Mouse (Mus musculus): ENCODE data around the gene Gm9833. TPM values are rescaled to one million over a fixed set of nuclear protein-coding genes. Genes with fewer than 3 reads are reported as not detected.
"Not testable (repeated sequence)": the region's sequence is repeated elsewhere in the genome, so short reads cannot be mapped to it uniquely, and the experiment has no call there.

Gm9833 gene
- 2.2 and 3.3 TPM in 2 replicates for polyA plus RNA-seq (2012; rRNA removed)

DNA sequence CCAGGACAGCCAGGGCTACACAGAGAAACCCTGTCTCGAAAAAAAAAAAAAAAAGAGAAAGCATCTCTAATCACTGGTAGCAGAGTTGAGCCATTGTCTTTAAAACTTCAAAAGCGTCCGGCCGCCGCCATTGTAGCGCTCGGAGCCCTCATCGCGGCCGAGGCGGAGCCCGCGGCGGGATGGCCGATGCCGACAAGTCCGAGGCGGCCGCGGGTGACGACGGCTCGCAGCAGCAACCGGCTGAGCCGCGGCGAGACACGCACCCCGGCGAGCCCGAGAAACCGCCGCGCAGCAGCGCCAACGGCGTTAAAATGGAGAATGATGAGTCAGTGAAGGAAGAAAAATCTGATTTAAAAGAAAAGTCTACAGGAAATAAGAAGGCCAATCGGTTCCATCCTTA lies at the start of gene Gm9833:
TSS of gene Gm9833 (plus strand) at position 117 of the 400 bp plus-strand sequence.
- H3K36me3 ChIP-seq (ENCODE audit: control insufficient read depth, insufficient read depth, low read length); H3K4me1 ChIP-seq (ENCODE audit: control insufficient read depth, insufficient read depth, low read length); H3K27me3 ChIP-seq (ENCODE audit: control insufficient read depth, insufficient read depth, low read length); H3K27ac ChIP-seq (ENCODE audit: control insufficient read depth, insufficient read depth, low read depth, low read length): not testable (repeated sequence)
- peak within 1 kb of the TSS; percentile 67 for H3K4me3 ChIP-seq (ENCODE audit: control insufficient read depth, low read depth, low read length)

GRCm38 (mm10) chr3:10070070-10070469 lies 17.8 kb upstream of the Gm9833 start:
- TF ChIP-seq POLR2A (IDR thresholded peaks at IDR 0.05; ENCODE audit: control insufficient read depth, low read depth, low read length) = no peak
- no peak for TF ChIP-seq CTCF (IDR thresholded peaks at IDR 0.05; ENCODE audit: control insufficient read depth, insufficient read depth, insufficient replicate concordance, low read depth, low read length)
- H3K4me3 ChIP-seq (ENCODE audit: control insufficient read depth, low read depth, low read length) = no peak overlapping the region
- H3K4me1 ChIP-seq (ENCODE audit: control insufficient read depth, insufficient read depth, low read length) = no peaks in the 10 kb centered on the region
- no peak overlapping the region for H3K27ac ChIP-seq (ENCODE audit: control insufficient read depth, insufficient read depth, low read depth, low read length)
- H3K36me3 ChIP-seq (ENCODE audit: control insufficient read depth, insufficient read depth, low read length) = no peaks in the 10 kb centered on the region
- no peaks in the 10 kb centered on the region for H3K27me3 ChIP-seq (ENCODE audit: control insufficient read depth, insufficient read depth, low read length)

- no peak overlapping the region for H3K27ac ChIP-seq (ENCODE audit: control insufficient read depth, insufficient read depth, low read depth, low read length)
- no peaks in the 10 kb centered on the region for H3K4me1 ChIP-seq (ENCODE audit: control insufficient read depth, insufficient read depth, low read length)
- TF ChIP-seq CTCF (IDR thresholded peaks at IDR 0.05; ENCODE audit: control insufficient read depth, insufficient read depth, insufficient replicate concordance, low read depth, low read length) (no peak), POLR2A (IDR thresholded peaks at IDR 0.05; ENCODE audit: control insufficient read depth, low read depth, low read length) (no peak)
- H3K36me3 ChIP-seq (ENCODE audit: control insufficient read depth, insufficient read depth, low read length) = no peaks in the 10 kb centered on the region
- H3K27me3 ChIP-seq (ENCODE audit: control insufficient read depth, insufficient read depth, low read length) = no peaks in the 10 kb centered on the region
- H3K4me3 ChIP-seq (ENCODE audit: control insufficient read depth, low read depth, low read length) = no peak overlapping the region
These were observed 12.1 kb upstream of the Gm9833 start for GRCm38 (mm10) chr3:10075826-10076225.

GRCm38 (mm10) chr3:10077096-10077841 lies 10.6 kb upstream of the Gm9833 start:
- Histone ChIP-seq H3K27ac (ENCODE audit: control insufficient read depth, insufficient read depth, low read depth, low read length) (0 out of 2 replicates have a peak overlapping the region, but pooled peaks have one; percentile 25), H3K36me3 (ENCODE audit: control insufficient read depth, insufficient read depth, low read length) (no peaks in the 10 kb centered on the region), H3K4me1 (ENCODE audit: control insufficient read depth, insufficient read depth, low read length) (no peaks in the 10 kb centered on the region), H3K4me3 (ENCODE audit: control insufficient read depth, low read depth, low read length) (no peak overlapping the region), H3K27me3 (ENCODE audit: control insufficient read depth, insufficient read depth, low read length) (no peaks in the 10 kb centered on the region)
- TF ChIP-seq CTCF (IDR thresholded peaks at IDR 0.05; ENCODE audit: control insufficient read depth, insufficient read depth, insufficient replicate concordance, low read depth, low read length) (no peak), POLR2A (IDR thresholded peaks at IDR 0.05; ENCODE audit: control insufficient read depth, low read depth, low read length) (no peak)

- no peak for TF ChIP-seq POLR2A (IDR thresholded peaks at IDR 0.05; ENCODE audit: control insufficient read depth, low read depth, low read length)
- no peak for TF ChIP-seq CTCF (IDR thresholded peaks at IDR 0.05; ENCODE audit: control insufficient read depth, insufficient read depth, insufficient replicate concordance, low read depth, low read length)
- H3K36me3 ChIP-seq (ENCODE audit: control insufficient read depth, insufficient read depth, low read length) = no peaks in the 10 kb centered on the region
- H3K27ac ChIP-seq (ENCODE audit: control insufficient read depth, insufficient read depth, low read depth, low read length) = no peak overlapping the region
- H3K27me3 ChIP-seq (ENCODE audit: control insufficient read depth, insufficient read depth, low read length) = no peaks in the 10 kb centered on the region
- no peaks in the 10 kb centered on the region for H3K4me1 ChIP-seq (ENCODE audit: control insufficient read depth, insufficient read depth, low read length)
- no peak overlapping the region for H3K4me3 ChIP-seq (ENCODE audit: control insufficient read depth, low read depth, low read length)
These were observed 9.8 kb upstream of the Gm9833 start for GRCm38 (mm10) chr3:10078113-10078512.

DNA sequence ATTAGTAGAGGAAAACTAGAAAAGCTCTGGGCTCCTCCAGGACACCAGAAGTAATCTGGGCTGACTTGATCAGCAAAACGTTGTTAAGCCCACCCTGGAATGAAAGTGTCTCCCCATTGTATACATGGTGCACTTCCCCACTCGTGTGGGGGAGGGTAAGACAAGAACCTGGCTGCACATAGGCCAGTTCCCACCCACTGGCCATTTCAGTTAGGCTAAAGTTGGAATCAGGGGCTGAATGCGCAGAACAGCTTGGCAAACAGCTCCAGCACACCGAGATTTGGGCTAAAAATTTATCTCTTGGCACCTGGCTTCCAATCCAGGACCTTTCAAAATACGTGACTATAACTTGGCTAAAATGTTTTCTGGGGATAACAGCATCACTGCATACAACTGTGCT lies 6.6 kb upstream of the Gm9833 start:
- Histone ChIP-seq H3K36me3 (ENCODE audit: control insufficient read depth, insufficient read depth, low read length) (no peaks in the 10 kb centered on the region), H3K27ac (ENCODE audit: control insufficient read depth, insufficient read depth, low read depth, low read length) (no peak overlapping the region), H3K27me3 (ENCODE audit: control insufficient read depth, insufficient read depth, low read length) (no peaks in the 10 kb centered on the region), H3K4me1 (ENCODE audit: control insufficient read depth, insufficient read depth, low read length) (no peaks in the 10 kb centered on the region; the same call in 1 of the 2 replicates), H3K4me3 (ENCODE audit: control insufficient read depth, low read depth, low read length) (no peak overlapping the region)
- TF ChIP-seq CTCF (IDR thresholded peaks at IDR 0.05; ENCODE audit: control insufficient read depth, insufficient read depth, insufficient replicate concordance, low read depth, low read length) = no peak
- no peak for TF ChIP-seq POLR2A (IDR thresholded peaks at IDR 0.05; ENCODE audit: control insufficient read depth, low read depth, low read length)

GRCm38 (mm10) chr3:10081911-10082541 lies 5.9 kb upstream of the Gm9833 start:
- no peaks in the 10 kb centered on the region; the same call in 1 of the 2 replicates for H3K4me1 ChIP-seq (ENCODE audit: control insufficient read depth, insufficient read depth, low read length)
- H3K27ac ChIP-seq (ENCODE audit: control insufficient read depth, insufficient read depth, low read depth, low read length) = no peak overlapping the region
- no peaks in the 10 kb centered on the region for H3K36me3 ChIP-seq (ENCODE audit: control insufficient read depth, insufficient read depth, low read length)
- no peaks in the 10 kb centered on the region for H3K27me3 ChIP-seq (ENCODE audit: control insufficient read depth, insufficient read depth, low read length)
- H3K4me3 ChIP-seq (ENCODE audit: control insufficient read depth, low read depth, low read length) = no peak overlapping the region
- TF ChIP-seq POLR2A (IDR thresholded peaks at IDR 0.05; ENCODE audit: control insufficient read depth, low read depth, low read length) (no peak), CTCF (IDR thresholded peaks at IDR 0.05; ENCODE audit: control insufficient read depth, insufficient read depth, insufficient replicate concordance, low read depth, low read length) (no peak)
